Mouse (Mus musculus) midbrain, embryonic 15.5 days (tissue): ENCODE data around the gene Fignl1. TPM values are rescaled to one million over a fixed set of nuclear protein-coding genes. Genes with fewer than 3 reads are reported as not detected.
A peak's percentile ranks its signal among the peaks of the same experiment; 100 is the strongest.

Experiments used
- ATAC-seq: fragments of 200-750 bp; cut with Nextera tagmentation; replicated peaks from 2 replicates; pipeline ENCODE4 v1.8.0; 2017; ENCODE audit warnings: moderate TSS enrichment
- H3K27ac ChIP-seq: fragments of 300-500 bp; sonication (generic); 2 replicates; pipeline ENCODE4 v1.5.1; 2015; ENCODE audit warnings: mild to moderate bottlenecking, inconsistent platforms
- H3K27me3 ChIP-seq: fragments of 300-500 bp; sonication (generic); replicated peaks from 2 replicates; pipeline ENCODE4 v1.6.1; 2015; ENCODE audit warnings: inconsistent platforms
- H3K36me3 ChIP-seq: fragments of 300-500 bp; sonication (generic); replicated peaks from 2 replicates; pipeline ENCODE4 v1.6.1; 2015; ENCODE audit warnings: inconsistent platforms
- H3K4me1 ChIP-seq: fragments of 300-500 bp; sonication (generic); 2 replicates; pipeline ENCODE4 v1.6.1; 2015; ENCODE audit warnings: inconsistent platforms
- H3K4me2 ChIP-seq: fragments of 300-500 bp; sonication (generic); 2 replicates; pipeline ENCODE4 v1.6.1; 2015; ENCODE audit warnings: inconsistent platforms, mild to moderate bottlenecking, moderate library complexity
- H3K4me3 ChIP-seq: fragments of 300-500 bp; sonication (generic); 2 replicates; pipeline ENCODE4 v1.5.1; 2015; ENCODE audit warnings: mild to moderate bottlenecking, inconsistent platforms
- H3K9ac ChIP-seq: fragments of 300-500 bp; sonication (generic); 2 replicates; pipeline ENCODE4 v1.6.1; 2015; ENCODE audit warnings: mild to moderate bottlenecking, inconsistent platforms
- H3K9me3 ChIP-seq: fragments of 300-500 bp; sonication (generic); 2 replicates; pipeline ENCODE4 v1.6.1; 2016; ENCODE audit warnings: inconsistent platforms
- WGBS: fragments of 180-500 bp; shearing (Covaris S2); methylation state at CpG from one replicate; pipeline ENCODE4 v1.1.7; 2015; ENCODE audit warnings: mixed read lengths; 5-methylcytosine and 5-hydroxymethylcytosine counted together
- polyA plus RNA-seq: library from polyadenylated mRNA; unstranded; fragments of >200 nt; fragmentation: Nextera tagmentation; extraction: Ambion mirVana; gene quantifications from 2 replicates; pipeline ENCODE4 v1.2.1, GENCODE M21; 2015

The Fignl1 gene
- 9.8 and 12.5 TPM in 2 replicates for polyA plus RNA-seq

DNA sequence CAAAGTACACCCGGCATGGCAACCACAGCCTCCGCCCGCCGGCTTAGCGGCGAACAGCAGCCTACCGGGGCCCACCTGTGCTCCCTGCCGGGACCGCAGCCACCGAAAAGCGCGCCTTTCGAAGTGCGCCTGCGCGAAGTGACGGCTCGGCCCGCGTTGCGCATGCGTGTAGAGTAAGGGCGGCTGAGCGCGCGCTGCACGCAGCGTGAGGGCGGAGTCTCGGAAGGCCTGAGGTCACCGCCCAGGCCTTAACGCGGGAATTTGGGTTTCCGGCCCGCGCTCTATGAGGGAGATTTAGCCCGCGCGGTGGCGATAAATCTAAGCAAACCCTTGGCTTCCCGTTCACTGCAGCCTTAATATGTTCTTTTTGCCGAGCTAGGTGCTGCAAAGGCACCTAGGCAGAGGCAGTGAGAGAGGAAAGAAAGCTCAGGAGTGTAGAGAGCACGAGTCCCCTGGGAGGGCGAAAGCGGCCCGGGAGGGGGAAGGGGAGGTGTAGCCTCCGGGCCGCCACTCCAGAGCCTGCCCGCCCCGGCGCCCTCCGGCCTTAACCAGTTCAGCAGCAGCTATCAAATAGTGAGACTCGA, at the start of gene Fignl1:
Gene Fignl1 (minus strand): TSS at position 143 of the 584 bp plus-strand sequence.
- peak within 1 kb of the TSS; percentile 77 for H3K4me2 ChIP-seq
- peak within 1 kb of the TSS; percentile 93 for H3K27ac ChIP-seq
- H3K36me3 ChIP-seq = no peaks in the 10 kb centered on the region
- H3K4me1 ChIP-seq = peaks cover 12% of the 10 kb centered on the region
- peak; percentile 97 for ATAC-seq
- WGBS = 0% methylated on average over 53 of the region's 53 CpGs
- peak within 1 kb of the TSS; percentile 75 for H3K9ac ChIP-seq
- H3K4me3 ChIP-seq = peak within 1 kb of the TSS; percentile 65
- no peaks in the 10 kb centered on the region for H3K9me3 ChIP-seq
- H3K27me3 ChIP-seq = no peaks in the 10 kb centered on the region

DNA sequence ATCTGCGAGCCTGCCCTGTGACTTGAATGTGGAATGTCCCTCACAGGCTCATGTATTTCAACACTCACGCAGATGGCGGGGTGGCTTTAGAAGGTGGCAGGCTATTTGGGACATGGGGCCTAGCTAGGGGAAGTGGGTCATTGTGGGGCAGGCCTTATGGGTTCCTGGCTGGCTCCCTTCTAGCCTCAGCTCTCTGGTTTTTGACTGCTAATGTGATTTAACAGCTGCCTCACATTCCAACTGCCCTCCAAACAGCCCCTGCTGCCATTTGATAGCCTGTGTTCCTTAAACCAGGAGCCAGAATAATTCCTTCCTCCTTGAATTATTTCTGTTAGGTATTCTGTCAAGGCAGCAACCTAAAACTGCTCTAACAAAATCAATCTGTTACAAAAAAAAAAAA, 48.2 kb upstream of the Fignl1 start:
- no peak overlapping the region for H3K4me2 ChIP-seq
- 98% methylated on average over 3 of the region's 3 CpGs for WGBS

DNA sequence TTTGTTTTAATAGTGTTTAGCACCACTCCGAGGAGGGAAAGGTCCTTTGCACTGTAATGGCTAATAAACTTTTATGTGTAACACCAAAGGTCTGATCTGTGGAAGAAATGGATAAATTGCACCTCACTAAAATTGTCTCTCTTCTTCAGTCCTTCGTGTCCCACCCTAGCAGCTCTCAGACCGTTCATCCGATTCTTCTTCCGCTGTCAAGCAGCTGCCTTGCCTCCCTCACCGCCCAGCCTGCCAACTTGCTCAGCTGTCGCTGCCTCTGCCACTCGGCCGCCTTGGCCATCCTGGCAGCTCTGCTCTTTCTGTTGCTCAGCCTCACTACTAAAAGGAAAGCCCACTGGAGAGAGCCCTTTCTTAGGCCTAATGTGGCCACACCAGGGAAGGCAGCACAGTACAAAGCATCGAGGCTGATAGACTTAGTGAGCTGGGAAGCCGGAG, 46.9 kb upstream of the Fignl1 start:
- Histone ChIP-seq H3K9me3 (no peaks in the 10 kb centered on the region), H3K36me3 (no peaks in the 10 kb centered on the region), H3K27me3 (no peaks in the 10 kb centered on the region), H3K9ac (no peak overlapping the region), H3K4me2 (no peak overlapping the region), H3K4me1 (peaks cover 22% of the 10 kb centered on the region), H3K27ac (peak overlapping the region; percentile 34; the same call in 1 of the 2 replicates), H3K4me3 (no peak overlapping the region)
- ATAC-seq = peak; percentile 66; the same call in 1 of the 2 replicates
- 29% methylated on average over 11 of the region's 11 CpGs for WGBS

More for the DNA sequence above, 48.2 kb upstream of the Fignl1 start:
- no peak overlapping the region for H3K9ac ChIP-seq
- H3K27me3 ChIP-seq = no peaks in the 10 kb centered on the region
- H3K4me1 ChIP-seq = peaks cover 15% of the 10 kb centered on the region
- H3K36me3 ChIP-seq = no peaks in the 10 kb centered on the region
- ATAC-seq = no peak
- no peaks in the 10 kb centered on the region for H3K9me3 ChIP-seq
- no peak overlapping the region for H3K27ac ChIP-seq
- no peak overlapping the region for H3K4me3 ChIP-seq

GRCm38 (mm10) chr11:11855061-11855672, 46.4 kb upstream of the Fignl1 start:
- H3K27me3 ChIP-seq = no peaks in the 10 kb centered on the region
- peak; percentile 57; the same call in 1 of the 2 replicates for ATAC-seq
- no peaks in the 10 kb centered on the region for H3K9me3 ChIP-seq
- H3K36me3 ChIP-seq = no peaks in the 10 kb centered on the region
- WGBS = 38% methylated on average over 6 of the region's 6 CpGs
- no peak overlapping the region for H3K4me2 ChIP-seq
- H3K27ac ChIP-seq = peak overlapping the region; percentile 22; the same call in 1 of the 2 replicates
- no peak overlapping the region for H3K4me3 ChIP-seq
- H3K9ac ChIP-seq = no peak overlapping the region
- H3K4me1 ChIP-seq = peaks cover 22% of the 10 kb centered on the region

DNA sequence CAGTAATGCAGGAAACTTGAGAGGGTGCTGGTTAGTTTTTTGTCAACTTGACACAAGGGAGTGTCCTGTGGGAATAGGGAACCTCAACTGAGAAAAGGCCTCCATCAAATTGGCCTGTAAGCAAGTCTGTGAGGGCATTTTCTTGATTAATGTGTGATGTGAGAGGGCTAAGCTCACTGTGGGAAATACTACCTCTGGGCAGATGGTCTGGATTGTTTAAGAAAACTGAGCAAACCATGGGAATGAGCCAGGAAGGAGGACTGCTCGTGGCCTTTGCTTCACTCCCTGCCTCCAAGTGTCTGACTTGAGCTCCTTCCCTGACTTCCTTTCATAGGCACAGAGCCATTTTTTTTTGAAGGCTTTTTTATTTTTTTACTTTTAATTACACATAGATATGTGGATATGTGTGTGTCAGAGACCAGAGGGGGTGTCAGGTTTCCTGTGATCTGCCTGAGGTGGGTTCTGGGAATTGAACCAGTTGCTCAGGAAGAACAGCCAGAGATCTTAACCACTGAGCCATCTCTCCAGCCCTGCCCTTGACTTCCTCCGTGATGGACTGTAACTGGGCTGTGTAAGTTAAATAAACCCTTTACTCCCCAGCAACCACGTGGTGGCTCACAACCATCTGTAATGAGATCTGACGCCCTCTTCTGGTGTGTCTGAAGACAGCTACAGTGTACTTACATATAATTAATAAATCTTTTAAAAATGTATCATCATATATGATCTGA, 45.1 kb upstream of the Fignl1 start:
- no peak overlapping the region for H3K27ac ChIP-seq
- no peak for ATAC-seq
- no peak overlapping the region for H3K9ac ChIP-seq
- 58% methylated on average over 4 of the region's 4 CpGs for WGBS
- H3K4me3 ChIP-seq = no peak overlapping the region
- H3K27me3 ChIP-seq = no peaks in the 10 kb centered on the region
- H3K36me3 ChIP-seq = no peaks in the 10 kb centered on the region
- no peaks in the 10 kb centered on the region for H3K9me3 ChIP-seq
- H3K4me1 ChIP-seq = peaks cover 22% of the 10 kb centered on the region
- no peak overlapping the region for H3K4me2 ChIP-seq

GRCm38 (mm10) chr11:11851957-11852505, 43.3 kb upstream of the Fignl1 start:
- no peaks in the 10 kb centered on the region for H3K9me3 ChIP-seq
- ATAC-seq = no peak
- H3K36me3 ChIP-seq = no peaks in the 10 kb centered on the region
- whole genome bisulfite sequencing = 91% methylated on average over 6 of the region's 6 CpGs
- no peak overlapping the region for H3K4me3 ChIP-seq
- no peak overlapping the region for H3K9ac ChIP-seq
- H3K27me3 ChIP-seq = no peaks in the 10 kb centered on the region
- H3K27ac ChIP-seq = no peak overlapping the region
- H3K4me2 ChIP-seq = no peak overlapping the region
- H3K4me1 ChIP-seq = peaks cover 22% of the 10 kb centered on the region

- H3K9ac ChIP-seq = no peak overlapping the region
- no peak overlapping the region for H3K4me2 ChIP-seq
- H3K9me3 ChIP-seq = no peaks in the 10 kb centered on the region
- peak overlapping the region; percentile 23 for H3K27ac ChIP-seq
- ATAC-seq = peak; percentile 28; the same call in 1 of the 2 replicates
- 61% methylated on average over 6 of the region's 6 CpGs for WGBS
- no peaks in the 10 kb centered on the region for H3K27me3 ChIP-seq
- no peaks in the 10 kb centered on the region for H3K36me3 ChIP-seq
- peaks cover 18% of the 10 kb centered on the region for H3K4me1 ChIP-seq
- H3K4me3 ChIP-seq = no peak overlapping the region
Observed at GRCm38 (mm10) chr11:11850476-11851267, 41.9 kb upstream of the Fignl1 start.

DNA sequence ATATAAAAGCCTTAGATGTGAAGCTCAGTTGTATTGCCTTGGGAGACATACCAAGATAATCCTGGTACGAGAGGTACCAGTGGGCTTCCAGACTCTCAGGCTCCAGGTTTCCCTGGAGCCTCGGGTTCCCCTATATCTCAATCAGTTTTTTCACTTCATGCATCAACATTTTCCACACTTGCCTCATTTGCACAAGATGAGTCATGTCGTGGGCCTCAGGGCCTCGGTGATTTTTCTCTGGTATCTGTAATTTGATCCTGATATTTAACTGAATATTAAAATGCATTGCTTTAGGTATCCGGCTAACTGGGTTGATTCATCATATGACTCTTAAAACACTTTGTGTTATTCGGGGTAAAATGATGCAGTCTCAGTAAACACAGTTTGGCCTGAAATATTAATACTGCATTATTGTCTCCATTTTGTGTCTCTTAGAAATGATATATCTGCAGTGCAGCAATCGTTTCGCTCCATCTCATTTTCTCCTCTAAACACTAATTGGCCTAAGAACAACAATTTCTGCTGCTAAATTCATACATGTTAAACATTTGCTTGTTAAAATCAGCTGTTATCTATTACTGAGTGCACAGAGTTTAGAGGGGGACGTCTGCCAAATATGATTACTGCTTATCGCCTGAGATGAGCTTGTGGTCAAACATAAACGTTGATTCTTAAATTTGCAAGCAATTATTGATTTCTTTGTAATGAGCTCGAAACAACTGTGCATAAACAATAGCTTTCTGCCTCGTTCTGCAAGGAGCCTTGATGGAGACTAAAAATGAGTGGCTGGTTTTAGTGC, 41.0 kb upstream of the Fignl1 start:
- ATAC-seq = 0 out of 2 replicates have a peak, but pooled peaks have one; percentile 3
- H3K4me3 ChIP-seq = no peak overlapping the region
- no peaks in the 10 kb centered on the region for H3K36me3 ChIP-seq
- H3K9ac ChIP-seq = no peak overlapping the region
- 55% methylated on average over 13 of the region's 13 CpGs for WGBS
- H3K4me2 ChIP-seq = no peak overlapping the region
- H3K27ac ChIP-seq = peak overlapping the region; percentile 23
- no peaks in the 10 kb centered on the region for H3K27me3 ChIP-seq
- H3K9me3 ChIP-seq = no peaks in the 10 kb centered on the region
- peaks cover 8% of the 10 kb centered on the region; the same call in 1 of the 2 replicates for H3K4me1 ChIP-seq

- no peaks in the 10 kb centered on the region for H3K9me3 ChIP-seq
- H3K4me3 ChIP-seq = no peak overlapping the region
- H3K9ac ChIP-seq = no peak overlapping the region
- H3K36me3 ChIP-seq = no peaks in the 10 kb centered on the region
- H3K27ac ChIP-seq = no peak overlapping the region
- H3K27me3 ChIP-seq = no peaks in the 10 kb centered on the region
- 93% methylated on average over 4 of the region's 4 CpGs for whole genome bisulfite sequencing
- no peak overlapping the region for H3K4me2 ChIP-seq
- 0 out of 2 replicates have a peak, but pooled peaks cover 11% of the 10 kb centered on the region for H3K4me1 ChIP-seq
- no peak for ATAC-seq
Observed at GRCm38 (mm10) chr11:11848467-11848866, 39.7 kb upstream of the Fignl1 start.

- H3K4me3 ChIP-seq = no peak overlapping the region
- H3K27ac ChIP-seq = 0 out of 2 replicates have a peak overlapping the region, but pooled peaks have one; percentile 0
- 52% methylated on average over 8 of the region's 8 CpGs for WGBS
- H3K36me3 ChIP-seq = no peaks in the 10 kb centered on the region
- no peak overlapping the region for H3K9ac ChIP-seq
- no peaks in the 10 kb centered on the region for H3K9me3 ChIP-seq
- no peak overlapping the region for H3K4me2 ChIP-seq
- 0 out of 2 replicates have a peak, but pooled peaks cover 4% of the 10 kb centered on the region for H3K4me1 ChIP-seq
- ATAC-seq = no peak
- H3K27me3 ChIP-seq = no peaks in the 10 kb centered on the region
Observed at GRCm38 (mm10) chr11:11845044-11845443, 36.3 kb upstream of the Fignl1 start.
